Mouse (Mus musculus): ENCODE results near the gene Vmn1r60.
"Not testable (repeated sequence)": the region's sequence is repeated elsewhere in the genome, so short reads cannot be mapped to it uniquely, and the experiment has no call there.

- TF ChIP-seq GATA1 (IDR thresholded peaks at IDR 0.05; ENCODE audit: borderline replicate concordance, low read length); FLI1 (IDR thresholded peaks at IDR 0.05; ENCODE audit: low read length): not testable (repeated sequence)
Measured at GRCm38 (mm10) chr7:5540770-5541436, 6.2 kb downstream of the Vmn1r60 start.
